Mouse (Mus musculus): ENCODE results near the gene Ugt1a5. TPM values are rescaled to one million over a fixed set of nuclear protein-coding genes. Genes with fewer than 3 reads are reported as not detected.

Gene Ugt1a5
- polyA plus RNA-seq, 1 experiment from 2014 or later = not detected

- no peak for DNase-seq (ENCODE audit: low spot score)
- WGBS = 82% methylated on average over 6 of the region's 6 CpGs
- H3K9ac ChIP-seq = no peak overlapping the region
- H3K4me1 ChIP-seq (replicated peaks; ENCODE audit: control insufficient read depth, insufficient read depth, low read length) = no peaks in the 10 kb centered on the region
- H3K4me3 ChIP-seq (replicated peaks; ENCODE audit: low read length) = no peak overlapping the region
- no peaks in the 10 kb centered on the region for H3K27me3 ChIP-seq (ENCODE audit: control insufficient read depth, insufficient read depth, low read length)
- no peak overlapping the region for H3K27ac ChIP-seq
- H3K9me3 ChIP-seq (ENCODE audit: control insufficient read depth, low read length) = peaks cover 28% of the 10 kb centered on the region
- H3K4me2 ChIP-seq (replicated peaks) = no peak overlapping the region
- peaks cover 48% of the 10 kb centered on the region for H3K36me3 ChIP-seq (replicated peaks; ENCODE audit: control insufficient read depth, insufficient read depth)
- ATAC-seq (ENCODE audit: low FRiP score) = peak; percentile 1; the same call in 1 of the 2 replicates
These were observed 94.3 kb downstream of the Ugt1a5 start for GRCm38 (mm10) chr1:88260114-88260513.

GRCm38 (mm10) chr1:88260604-88261377 is 95.0 kb downstream of the Ugt1a5 start:
- Histone ChIP-seq H3K9me3 (ENCODE audit: control insufficient read depth, low read length) (peaks cover 21% of the 10 kb centered on the region), H3K36me3 (replicated peaks; ENCODE audit: control insufficient read depth, insufficient read depth) (peaks cover 55% of the 10 kb centered on the region), H3K4me2 (replicated peaks) (no peak overlapping the region), H3K4me3 (replicated peaks; ENCODE audit: low read length) (no peak overlapping the region), H3K27ac (no peak overlapping the region), H3K4me1 (replicated peaks; ENCODE audit: control insufficient read depth, insufficient read depth, low read length) (no peaks in the 10 kb centered on the region), H3K9ac (no peak overlapping the region), H3K27me3 (ENCODE audit: control insufficient read depth, insufficient read depth, low read length) (no peaks in the 10 kb centered on the region)
- ATAC-seq (ENCODE audit: low FRiP score) = no peak
- WGBS = 83% methylated on average over 10 of the region's 10 CpGs
- DNase-seq (ENCODE audit: low spot score) = no peak

DNA sequence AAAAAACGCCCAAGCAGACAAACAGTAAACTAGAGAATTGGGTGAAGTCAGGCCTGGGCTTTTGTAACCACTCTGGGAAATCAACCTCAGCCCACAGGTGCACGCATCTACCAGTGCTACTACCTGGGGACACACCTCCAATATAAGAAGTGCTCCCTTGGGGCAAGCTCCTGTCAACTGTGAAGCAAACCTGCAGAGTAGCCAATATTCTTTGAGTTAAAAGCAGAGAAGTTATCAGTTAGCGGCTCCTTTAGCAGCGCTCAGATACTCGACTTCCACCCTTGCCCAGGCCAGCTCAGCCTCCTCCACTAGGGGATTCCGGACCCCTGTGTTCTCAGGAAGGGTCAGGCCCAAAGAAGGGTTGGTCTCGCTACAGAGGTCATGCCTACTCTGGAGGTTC is 95.9 kb downstream of the Ugt1a5 start:
- Histone ChIP-seq H3K36me3 (replicated peaks; ENCODE audit: control insufficient read depth, insufficient read depth) (peaks cover 64% of the 10 kb centered on the region), H3K9ac (no peak overlapping the region), H3K4me3 (replicated peaks; ENCODE audit: low read length) (no peak overlapping the region), H3K4me1 (replicated peaks; ENCODE audit: control insufficient read depth, insufficient read depth, low read length) (no peaks in the 10 kb centered on the region), H3K27me3 (ENCODE audit: control insufficient read depth, insufficient read depth, low read length) (no peaks in the 10 kb centered on the region), H3K27ac (no peak overlapping the region), H3K9me3 (ENCODE audit: control insufficient read depth, low read length) (peaks cover 12% of the 10 kb centered on the region), H3K4me2 (replicated peaks) (no peak overlapping the region)
- WGBS = 88% methylated on average over 7 of the region's 7 CpGs
- ATAC-seq (ENCODE audit: low FRiP score) = no peak
- DNase-seq (ENCODE audit: low spot score) = no peak

- no peaks in the 10 kb centered on the region for H3K27me3 ChIP-seq (ENCODE audit: control insufficient read depth, insufficient read depth, low read length)
- H3K4me1 ChIP-seq (replicated peaks; ENCODE audit: control insufficient read depth, insufficient read depth, low read length) = no peaks in the 10 kb centered on the region
- ATAC-seq (ENCODE audit: low FRiP score) (no peak), DNase-seq (ENCODE audit: low spot score) (peak; percentile 69)
- no peak overlapping the region for H3K27ac ChIP-seq
- peaks cover 70% of the 10 kb centered on the region for H3K36me3 ChIP-seq (replicated peaks; ENCODE audit: control insufficient read depth, insufficient read depth)
- H3K4me2 ChIP-seq (replicated peaks) = no peak overlapping the region
- 82% methylated on average over 4 of the region's 4 CpGs for WGBS
- H3K4me3 ChIP-seq (replicated peaks; ENCODE audit: low read length) = no peak overlapping the region
- H3K9me3 ChIP-seq (ENCODE audit: control insufficient read depth, low read length) = peaks cover 6% of the 10 kb centered on the region
- no peak overlapping the region for H3K9ac ChIP-seq
These were observed 96.4 kb downstream of the Ugt1a5 start for GRCm38 (mm10) chr1:88262255-88262654.

GRCm38 (mm10) chr1:88262961-88263360 is 97.1 kb downstream of the Ugt1a5 start:
- Histone ChIP-seq H3K4me3 (replicated peaks; ENCODE audit: low read length) (no peak overlapping the region), H3K27ac (no peak overlapping the region), H3K9me3 (ENCODE audit: control insufficient read depth, low read length) (no peaks in the 10 kb centered on the region), H3K27me3 (ENCODE audit: control insufficient read depth, insufficient read depth, low read length) (no peaks in the 10 kb centered on the region), H3K36me3 (replicated peaks; ENCODE audit: control insufficient read depth, insufficient read depth) (peaks cover 77% of the 10 kb centered on the region), H3K4me1 (replicated peaks; ENCODE audit: control insufficient read depth, insufficient read depth, low read length) (no peaks in the 10 kb centered on the region), H3K4me2 (replicated peaks) (no peak overlapping the region), H3K9ac (no peak overlapping the region)
- 79% methylated on average over 6 of the region's 6 CpGs for WGBS
- ATAC-seq (ENCODE audit: low FRiP score) (no peak), DNase-seq (ENCODE audit: low spot score) (no peak)

DNA sequence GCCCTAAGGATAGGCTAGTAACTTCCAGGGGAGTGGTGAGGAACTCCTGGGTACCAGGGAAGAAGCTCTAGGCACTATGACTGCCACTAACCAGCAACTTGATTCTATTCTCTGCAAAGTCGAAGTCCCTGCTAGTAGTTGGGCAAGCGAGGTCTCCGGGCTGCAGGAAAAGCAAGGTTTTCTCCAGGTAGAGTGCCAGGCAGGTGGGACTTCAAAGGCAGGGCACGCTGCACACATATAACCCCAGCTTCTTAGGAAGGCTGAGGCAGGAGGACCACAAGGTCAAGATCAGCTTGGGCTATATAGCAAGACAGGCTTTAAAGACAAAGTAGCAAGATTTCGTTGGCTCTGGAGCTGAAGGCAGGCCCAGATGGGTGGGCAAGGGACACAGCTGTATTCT is 98.0 kb downstream of the Ugt1a5 start:
- Histone ChIP-seq H3K9me3 (ENCODE audit: control insufficient read depth, low read length) (no peaks in the 10 kb centered on the region), H3K4me3 (replicated peaks; ENCODE audit: low read length) (no peak overlapping the region), H3K9ac (no peak overlapping the region), H3K27ac (no peak overlapping the region), H3K36me3 (replicated peaks; ENCODE audit: control insufficient read depth, insufficient read depth) (peaks cover 85% of the 10 kb centered on the region), H3K4me1 (replicated peaks; ENCODE audit: control insufficient read depth, insufficient read depth, low read length) (no peaks in the 10 kb centered on the region), H3K4me2 (replicated peaks) (no peak overlapping the region), H3K27me3 (ENCODE audit: control insufficient read depth, insufficient read depth, low read length) (no peaks in the 10 kb centered on the region)
- DNase-seq (ENCODE audit: low spot score) (no peak), ATAC-seq (ENCODE audit: low FRiP score) (no peak)
- WGBS = 91% methylated on average over 5 of the region's 5 CpGs

DNA sequence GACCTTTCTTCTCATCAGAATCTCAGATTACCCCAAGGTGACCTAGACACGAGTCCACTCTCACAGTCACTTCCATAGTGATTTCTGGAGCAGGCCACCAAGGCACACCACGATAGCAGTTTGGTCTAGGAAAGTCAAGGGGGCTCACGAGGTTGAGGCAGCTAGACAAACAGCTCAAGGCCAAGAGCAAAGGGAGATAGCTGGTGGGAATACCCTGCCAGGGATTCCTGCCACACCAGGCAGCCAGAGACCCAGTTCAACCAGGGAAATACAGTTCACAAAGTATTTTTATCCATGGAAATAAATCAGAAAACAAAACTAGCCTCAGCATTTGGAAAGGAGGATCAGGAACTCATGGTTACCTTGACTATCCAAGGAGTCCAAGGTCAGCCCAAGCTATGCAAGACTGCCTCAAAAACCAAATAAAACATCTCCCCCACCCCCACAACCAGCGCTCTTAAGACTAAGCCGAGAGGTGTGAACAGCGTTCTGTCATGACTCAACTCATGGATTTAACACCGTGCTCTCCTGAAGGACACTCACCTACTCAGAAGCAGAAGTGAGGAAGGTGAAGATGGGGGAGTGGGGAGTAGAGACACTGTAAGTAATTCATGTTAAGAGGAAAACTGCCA is 98.5 kb downstream of the Ugt1a5 start:
- 92% methylated on average over 7 of the region's 7 CpGs for WGBS
- no peak overlapping the region for H3K4me3 ChIP-seq (replicated peaks; ENCODE audit: low read length)
- no peak overlapping the region for H3K9ac ChIP-seq
- ATAC-seq (ENCODE audit: low FRiP score) (no peak), DNase-seq (ENCODE audit: low spot score) (no peak)
- no peak overlapping the region for H3K27ac ChIP-seq
- H3K9me3 ChIP-seq (ENCODE audit: control insufficient read depth, low read length) = no peaks in the 10 kb centered on the region
- H3K4me1 ChIP-seq (replicated peaks; ENCODE audit: control insufficient read depth, insufficient read depth, low read length) = no peaks in the 10 kb centered on the region
- no peaks in the 10 kb centered on the region for H3K27me3 ChIP-seq (ENCODE audit: control insufficient read depth, insufficient read depth, low read length)
- no peak overlapping the region for H3K4me2 ChIP-seq (replicated peaks)
- peaks cover 91% of the 10 kb centered on the region for H3K36me3 ChIP-seq (replicated peaks; ENCODE audit: control insufficient read depth, insufficient read depth)

DNA sequence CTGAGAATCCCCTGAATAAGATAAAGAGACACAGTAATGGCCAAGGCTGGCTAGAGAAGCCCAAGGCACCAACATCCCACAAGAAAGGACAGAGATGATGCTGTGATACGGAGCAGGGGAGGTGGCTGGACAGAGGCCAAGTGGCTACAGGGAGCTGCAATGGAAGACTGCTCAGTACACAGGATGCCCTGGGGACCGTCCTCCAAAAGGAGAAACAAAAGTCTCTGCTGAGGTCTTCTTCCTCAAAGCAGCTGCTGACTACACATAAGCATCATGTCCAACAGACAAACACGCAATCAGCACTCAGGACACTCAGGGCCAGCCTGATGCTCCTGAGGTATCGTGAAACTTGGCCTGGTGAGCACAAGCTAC is 99.0 kb downstream of the Ugt1a5 start:
- ATAC-seq (ENCODE audit: low FRiP score) (no peak), DNase-seq (ENCODE audit: low spot score) (no peak)
- H3K9ac ChIP-seq = no peak overlapping the region
- no peaks in the 10 kb centered on the region for H3K4me1 ChIP-seq (replicated peaks; ENCODE audit: control insufficient read depth, insufficient read depth, low read length)
- no peak overlapping the region for H3K27ac ChIP-seq
- no peaks in the 10 kb centered on the region for H3K27me3 ChIP-seq (ENCODE audit: control insufficient read depth, insufficient read depth, low read length)
- peaks cover 96% of the 10 kb centered on the region for H3K36me3 ChIP-seq (replicated peaks; ENCODE audit: control insufficient read depth, insufficient read depth)
- no peak overlapping the region for H3K4me2 ChIP-seq (replicated peaks)
- H3K9me3 ChIP-seq (ENCODE audit: control insufficient read depth, low read length) = no peaks in the 10 kb centered on the region
- H3K4me3 ChIP-seq (replicated peaks; ENCODE audit: low read length) = no peak overlapping the region
- 78% methylated on average over 4 of the region's 4 CpGs for WGBS

GRCm38 (mm10) chr1:88266123-88266522 is 100.3 kb downstream of the Ugt1a5 start:
- Histone ChIP-seq H3K9ac (no peak overlapping the region), H3K4me2 (replicated peaks) (no peak overlapping the region), H3K27me3 (ENCODE audit: control insufficient read depth, insufficient read depth, low read length) (no peaks in the 10 kb centered on the region), H3K4me3 (replicated peaks; ENCODE audit: low read length) (no peak overlapping the region), H3K4me1 (replicated peaks; ENCODE audit: control insufficient read depth, insufficient read depth, low read length) (no peaks in the 10 kb centered on the region), H3K9me3 (ENCODE audit: control insufficient read depth, low read length) (no peaks in the 10 kb centered on the region), H3K27ac (no peak overlapping the region), H3K36me3 (replicated peaks; ENCODE audit: control insufficient read depth, insufficient read depth) (peaks cover 87% of the 10 kb centered on the region)
- 90% methylated on average over 13 of the region's 13 CpGs for WGBS
- ATAC-seq (ENCODE audit: low FRiP score) (no peak), DNase-seq (ENCODE audit: low spot score) (no peak)
